Mouse (Mus musculus) embryonic fibroblast, embryonic 13.5 days (primary cell): ENCODE results near the gene Smim20. TPM values are rescaled to one million over a fixed set of nuclear protein-coding genes. Genes with fewer than 3 reads are reported as not detected.

Source experiments
- H3K27ac ChIP-seq: 2 replicates; pipeline ENCODE4 v1.5.1; 2012; ENCODE audit warnings: low read length, control low read depth, inconsistent platforms; ENCODE audit not compliant: insufficient read depth
- H3K4me1 ChIP-seq: 2 replicates; pipeline ENCODE4 v1.6.1; 2011; ENCODE audit warnings: low read length; ENCODE audit not compliant: control insufficient read depth, insufficient read depth
- H3K4me3 ChIP-seq: 2 replicates; pipeline ENCODE4 v1.5.1; 2011; ENCODE audit warnings: mild to moderate bottlenecking, control low read depth, low read length; ENCODE audit not compliant: insufficient read depth
- CTCF ChIP-seq: IDR thresholded peaks from 2 replicates; pipeline ENCODE4 v1.5.1; 2011; ENCODE audit warnings: mild to moderate bottlenecking, control low read depth, low read length, moderate library complexity, borderline replicate concordance; ENCODE audit not compliant: insufficient read depth
- POLR2A ChIP-seq: IDR thresholded peaks from 2 replicates; pipeline ENCODE4 v1.6.1; 2011; ENCODE audit warnings: low read depth, mild to moderate bottlenecking, control low read depth, low read length, moderate library complexity
- polyA plus RNA-seq: library from polyadenylated mRNA; stranded (reverse); fragments of >200 nt; gene quantifications from 2 replicates; pipeline ENCODE4 v1.2.4, GENCODE M21; 2011; ENCODE audit warnings: low read depth; ENCODE audit not compliant: missing spikeins, insufficient read length

The Smim20 gene
- polyA plus RNA-seq, 1 experiment, result 29.4 TPM

DNA sequence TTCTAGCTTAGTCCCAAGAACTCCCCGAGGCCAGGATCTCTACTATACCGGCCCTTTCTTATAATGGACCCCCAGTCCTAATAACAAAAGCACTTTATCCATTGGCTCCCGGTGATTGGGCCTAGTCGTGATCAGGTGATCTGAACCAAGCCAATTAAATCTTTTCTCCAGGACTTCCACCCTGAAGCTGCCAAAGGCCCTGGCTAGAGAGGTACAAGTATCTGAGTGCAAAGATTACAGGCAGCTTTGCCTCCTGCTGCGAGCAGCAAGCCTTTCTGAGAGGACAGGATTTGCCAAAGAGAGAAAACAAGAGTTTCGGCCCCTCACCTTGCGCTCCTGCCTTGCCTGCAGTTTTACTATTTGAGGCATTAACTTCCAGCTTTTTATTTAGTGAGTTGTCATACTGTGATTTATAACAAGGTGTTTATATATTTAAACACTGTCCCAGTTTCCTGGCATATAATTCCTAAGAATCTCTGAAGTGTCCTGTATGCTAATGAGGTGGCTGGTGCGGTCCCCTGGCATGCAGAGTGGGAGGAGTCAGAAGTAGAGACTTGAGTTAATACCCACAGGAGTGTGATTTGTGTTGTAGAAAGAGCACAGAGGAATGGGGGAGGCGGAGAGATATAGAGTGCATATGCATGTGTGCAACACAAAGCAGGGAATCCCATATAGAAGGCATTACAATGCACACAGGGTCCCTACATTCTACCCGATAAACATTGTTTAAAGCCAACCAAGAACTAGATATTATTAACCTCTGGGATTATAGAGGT, 36.2 kb downstream of the Smim20 start:
- H3K27ac ChIP-seq, result no peak overlapping the region
- H3K4me3 ChIP-seq, result no peak overlapping the region
- no peaks in the 10 kb centered on the region for H3K4me1 ChIP-seq
- no peak for TF ChIP-seq POLR2A
- no peak for TF ChIP-seq CTCF

DNA sequence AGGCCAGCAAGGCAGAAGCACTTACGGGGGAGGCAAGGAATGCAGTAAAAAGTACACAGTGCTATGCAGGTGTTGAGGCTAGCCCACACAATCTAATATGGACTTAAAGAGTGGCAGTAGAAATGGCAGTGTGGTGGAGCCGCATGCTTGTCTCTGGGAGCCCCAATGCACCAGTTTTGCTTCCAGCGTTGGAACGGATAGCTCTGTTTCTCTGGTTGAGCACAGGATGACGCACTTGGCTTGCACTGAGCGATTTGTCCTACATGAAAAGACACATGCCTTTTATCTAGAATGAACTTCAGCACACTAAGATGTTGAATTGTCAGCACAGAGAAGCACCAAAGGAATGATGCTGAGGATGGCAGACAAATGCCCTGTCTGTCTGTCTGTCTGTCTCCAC, 37.1 kb downstream of the Smim20 start:
- TF ChIP-seq POLR2A (no peak), CTCF (no peak)
- no peak overlapping the region for H3K4me3 ChIP-seq

DNA sequence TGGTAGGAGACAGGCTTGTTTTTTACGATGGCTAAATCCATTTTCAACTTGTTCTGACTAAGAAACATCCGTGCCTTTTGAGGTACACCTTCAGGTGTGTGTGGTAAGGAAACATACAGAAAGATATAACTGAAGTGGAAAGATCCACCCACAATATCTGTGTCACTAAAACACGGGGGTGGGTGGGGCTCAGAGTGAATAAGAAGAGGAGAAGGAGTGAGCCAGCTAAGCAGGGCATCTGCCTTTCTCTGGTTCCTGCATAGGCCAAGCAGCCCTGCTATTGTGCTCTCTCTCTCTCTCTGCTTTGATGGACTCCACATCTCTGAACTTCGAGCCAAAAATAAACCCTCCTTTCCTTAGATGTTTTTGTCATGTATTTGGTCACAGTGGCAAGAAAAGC, 38.1 kb downstream of the Smim20 start:
- TF ChIP-seq POLR2A (no peak), CTCF (no peak)
- no peaks in the 10 kb centered on the region for H3K4me1 ChIP-seq
- no peak overlapping the region for H3K4me3 ChIP-seq
- no peak overlapping the region for H3K27ac ChIP-seq

More for the DNA sequence above, 37.1 kb downstream of the Smim20 start:
- no peak overlapping the region for H3K27ac ChIP-seq
- no peaks in the 10 kb centered on the region for H3K4me1 ChIP-seq

DNA sequence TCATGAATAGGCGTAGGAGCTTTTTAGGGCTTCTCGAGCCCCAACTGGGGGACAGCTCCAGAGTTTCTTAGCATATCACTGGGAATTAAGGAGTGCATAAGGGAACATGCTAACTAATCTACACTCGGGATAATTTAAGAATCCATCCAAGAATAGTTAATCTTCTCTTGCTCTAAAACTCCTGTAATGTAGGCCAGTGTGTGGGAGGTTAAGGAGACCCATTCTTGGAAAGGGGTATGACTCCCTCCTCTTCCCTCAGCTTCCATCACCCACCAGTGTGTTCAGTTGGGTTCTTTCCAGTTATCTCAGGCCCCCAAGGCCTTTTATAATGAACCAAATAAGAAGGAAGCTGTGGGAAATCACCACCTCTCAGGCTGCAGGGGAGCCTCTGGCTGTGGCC, 40.0 kb downstream of the Smim20 start:
- H3K27ac ChIP-seq, result no peak overlapping the region
- no peaks in the 10 kb centered on the region for H3K4me1 ChIP-seq
- H3K4me3 ChIP-seq, result no peak overlapping the region
- TF ChIP-seq POLR2A (no peak), CTCF (no peak)

DNA sequence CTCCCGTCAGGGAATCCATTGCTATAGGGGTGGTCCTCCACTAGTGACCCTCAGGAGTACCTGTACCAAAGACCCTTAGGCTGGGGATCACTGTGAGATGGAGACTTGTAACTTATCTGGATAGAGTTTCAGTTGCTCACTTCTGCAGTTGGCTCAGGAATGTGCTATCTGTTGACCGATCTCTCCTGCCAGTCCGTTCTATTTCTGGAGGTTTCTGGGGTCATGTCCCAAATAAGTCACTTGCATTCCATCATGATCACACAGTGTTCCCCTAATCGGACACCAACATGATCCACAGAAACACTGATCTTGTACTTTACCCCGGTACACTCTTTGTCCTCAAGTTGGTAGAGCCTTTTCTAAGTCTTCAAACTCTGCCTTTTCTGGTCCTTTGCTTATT, 40.6 kb downstream of the Smim20 start:
- TF ChIP-seq POLR2A, result no peak
- no peak for TF ChIP-seq CTCF
- Histone ChIP-seq H3K27ac (no peak overlapping the region), H3K4me1 (no peaks in the 10 kb centered on the region), H3K4me3 (no peak overlapping the region)

DNA sequence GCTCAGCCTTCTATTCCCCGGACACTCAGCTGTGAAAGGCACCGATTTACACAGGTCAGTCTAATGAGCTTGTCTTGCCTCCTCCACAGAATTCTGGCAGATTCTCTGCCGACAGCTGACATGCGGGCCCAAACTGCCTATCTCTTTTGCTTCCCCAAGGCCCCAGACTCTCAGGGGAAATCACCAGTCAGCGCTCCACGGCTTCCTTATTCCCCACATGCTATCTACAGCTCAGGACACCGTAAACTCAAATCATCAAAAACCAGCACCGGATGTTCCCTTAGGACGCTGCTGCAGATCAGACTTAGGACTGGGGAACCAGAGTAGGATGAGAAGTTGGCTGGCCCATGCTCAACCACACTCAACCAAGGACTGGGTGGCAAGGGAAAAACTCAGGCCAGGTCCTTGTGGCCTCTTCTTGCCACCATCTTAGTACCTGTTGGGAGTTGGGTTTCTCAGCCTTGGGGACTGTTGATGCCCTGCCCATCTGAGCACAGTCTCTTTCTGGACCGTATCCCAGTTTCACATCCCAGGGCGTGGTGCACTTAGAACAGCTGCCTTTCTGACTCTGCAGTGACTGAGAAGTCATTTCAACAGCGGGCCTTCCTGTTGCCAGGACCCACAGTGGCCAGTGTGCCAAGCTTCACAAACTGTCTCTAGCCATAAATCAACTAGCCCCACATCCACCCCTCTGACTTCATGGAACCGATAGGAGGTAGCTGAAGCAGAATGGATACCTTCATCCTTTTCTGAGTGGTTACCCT, 47.7 kb downstream of the Smim20 start:
- H3K27ac ChIP-seq, result no peak overlapping the region
- no peak overlapping the region for H3K4me3 ChIP-seq
- TF ChIP-seq CTCF (no peak), POLR2A (no peak)
- H3K4me1 ChIP-seq, result peaks cover 2% of the 10 kb centered on the region; the same call in 1 of the 2 replicates

DNA sequence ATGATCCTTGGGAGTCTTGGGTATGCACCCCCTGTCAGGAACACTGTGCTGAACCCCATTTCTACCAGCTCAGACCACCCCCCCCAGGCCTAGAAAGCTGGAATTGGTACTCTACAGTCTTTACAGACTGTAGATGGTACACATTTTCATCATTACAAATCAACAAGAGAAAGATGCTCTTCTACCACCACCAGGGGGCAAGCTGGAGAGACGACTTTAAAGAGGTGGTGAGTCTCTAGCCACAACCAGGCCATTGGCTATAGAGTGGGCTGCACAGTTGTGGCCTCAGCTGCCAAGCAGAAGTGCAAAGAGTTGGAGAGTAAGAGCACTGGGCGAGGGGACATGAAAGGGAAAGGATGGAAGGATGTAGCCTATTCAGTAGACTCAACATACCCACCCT, 48.9 kb downstream of the Smim20 start:
- TF ChIP-seq POLR2A (no peak), CTCF (no peak)
- Histone ChIP-seq H3K4me3 (no peak overlapping the region), H3K4me1 (peaks cover 2% of the 10 kb centered on the region; the same call in 1 of the 2 replicates), H3K27ac (no peak overlapping the region)

DNA sequence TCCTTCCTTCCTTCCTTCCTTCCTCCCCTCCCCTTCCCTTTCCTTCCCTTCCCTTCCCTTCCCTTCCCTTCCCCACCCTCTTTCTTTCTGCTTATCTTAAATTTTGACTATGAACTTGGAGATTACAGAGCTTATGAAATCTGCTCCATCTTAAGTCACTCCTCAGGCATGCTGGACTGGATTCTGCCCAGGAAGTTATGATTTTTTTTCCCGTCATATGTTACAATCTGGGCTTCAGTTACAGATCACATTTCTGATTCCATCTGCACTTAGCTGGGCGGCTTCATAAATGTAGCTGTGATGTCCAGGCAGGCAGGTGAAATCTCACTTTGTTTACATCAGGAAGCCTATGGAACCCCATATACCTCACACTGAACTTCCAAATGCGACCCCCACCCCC, 50.5 kb downstream of the Smim20 start:
- H3K4me3 ChIP-seq, result no peak overlapping the region
- peaks cover 2% of the 10 kb centered on the region; the same call in 1 of the 2 replicates for H3K4me1 ChIP-seq
- TF ChIP-seq POLR2A, result no peak
- no peak for TF ChIP-seq CTCF
- no peak overlapping the region for H3K27ac ChIP-seq

DNA sequence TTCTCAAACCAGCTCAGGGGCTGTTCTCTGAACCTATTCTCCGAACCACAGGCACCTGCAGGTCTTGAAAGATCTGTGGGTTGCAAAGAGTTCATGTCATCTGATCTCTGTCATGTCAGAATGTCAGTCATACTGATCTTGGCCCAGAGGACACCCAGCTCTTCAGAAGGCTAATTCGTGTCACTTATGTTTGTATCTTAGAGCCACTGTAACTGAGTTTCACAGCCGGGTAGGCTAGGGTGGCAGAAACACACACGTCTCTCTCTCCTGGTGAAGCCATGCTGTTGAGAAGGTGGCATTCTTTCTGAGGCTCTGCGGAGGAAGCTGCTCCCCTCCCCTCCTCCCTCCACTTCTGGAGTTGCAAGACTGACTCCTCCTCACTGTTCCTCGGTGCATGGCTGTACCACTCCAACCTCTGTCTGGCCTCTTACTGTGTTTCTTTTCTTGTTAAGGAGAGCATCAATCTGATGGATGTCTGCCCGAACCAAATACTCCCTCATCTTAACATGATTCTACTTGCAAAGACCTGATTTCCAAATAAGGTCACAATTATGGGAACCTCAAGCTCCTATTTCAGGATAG, 51.1 kb downstream of the Smim20 start:
- no peak for TF ChIP-seq CTCF
- no peak for TF ChIP-seq POLR2A
- Histone ChIP-seq H3K4me1 (peaks cover 2% of the 10 kb centered on the region; the same call in 1 of the 2 replicates), H3K27ac (no peak overlapping the region), H3K4me3 (no peak overlapping the region)

DNA sequence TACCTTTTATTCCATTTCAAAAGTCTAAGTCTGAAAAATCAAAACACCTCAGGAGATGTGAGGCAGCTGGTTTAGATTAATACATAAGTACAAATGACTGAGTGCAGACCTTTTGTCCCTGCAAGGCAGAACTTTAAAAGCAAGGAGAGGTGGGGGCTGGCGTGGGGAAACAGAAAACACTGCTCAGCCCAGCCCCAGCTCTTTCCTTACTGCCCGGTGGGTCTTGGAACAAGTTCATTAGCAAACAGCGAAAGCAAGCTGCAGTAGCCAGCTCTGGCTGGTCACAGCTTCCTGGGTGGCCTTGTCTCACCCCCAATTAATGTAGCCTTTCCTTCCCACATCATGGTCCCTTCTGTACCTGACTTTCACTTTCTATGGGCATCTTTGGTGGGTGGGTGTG, 53.4 kb downstream of the Smim20 start:
- no peak for TF ChIP-seq CTCF
- no peak overlapping the region for H3K27ac ChIP-seq
- H3K4me3 ChIP-seq, result no peak overlapping the region
- H3K4me1 ChIP-seq, result peaks cover 2% of the 10 kb centered on the region; the same call in 1 of the 2 replicates

DNA sequence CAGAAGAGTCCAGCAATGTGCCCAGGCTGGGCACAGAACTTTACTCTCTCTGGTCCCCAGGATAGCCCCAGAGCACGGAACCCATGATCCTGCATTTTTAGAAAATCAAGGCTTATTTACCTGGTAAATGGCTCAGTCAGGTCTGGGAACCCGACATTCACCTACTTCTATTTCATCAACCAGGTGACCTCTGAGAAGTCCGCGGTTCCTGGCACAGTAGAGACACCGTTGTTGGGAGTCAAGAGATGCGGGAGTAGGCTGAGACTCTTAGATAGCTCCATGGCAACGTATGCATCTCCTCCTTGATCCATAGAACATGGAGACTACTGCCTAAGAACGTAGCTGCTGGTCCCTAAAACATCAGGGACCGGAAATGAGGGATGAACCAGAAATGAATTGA, 55.0 kb downstream of the Smim20 start:
- H3K4me3 ChIP-seq, result no peak overlapping the region
- no peak for TF ChIP-seq POLR2A
- no peak for TF ChIP-seq CTCF
- no peak overlapping the region for H3K27ac ChIP-seq

More for the DNA sequence above, 55.0 kb downstream of the Smim20 start:
- H3K4me1 ChIP-seq, result peaks cover 2% of the 10 kb centered on the region; the same call in 1 of the 2 replicates
